Mouse (Mus musculus): ENCODE measurements at regions not wholly inside any gene's neighbourhood (a gene's known extent, or its start where the extent isn't known, plus 50 kb on each side); places are given as distances from the start of the nearest gene placed in this dataset.

- no peak for TF ChIP-seq CTCF (IDR thresholded peaks at IDR 0.05; ENCODE audit: control insufficient read depth, insufficient read depth, insufficient replicate concordance, low read depth, low read length)
- TF ChIP-seq POLR2A (IDR thresholded peaks at IDR 0.05; ENCODE audit: control insufficient read depth, low read depth, low read length), result no peak
Observed at GRCm38 (mm10) chr15:87239057-87239456, 305.0 kb upstream of the Fam19a5 start.

Measured in testis, adult 2 months (tissue).